Mouse (Mus musculus) kidney, embryonic 16.5 days (tissue): ENCODE results near the gene Bcam. TPM values are rescaled to one million over a fixed set of nuclear protein-coding genes. Genes with fewer than 3 reads are reported as not detected.
A peak's percentile ranks its signal among the peaks of the same experiment; 100 is the strongest.

Source experiments
- ATAC-seq: fragments of 200-750 bp; cut with Nextera tagmentation; 2 replicates; pipeline ENCODE4 v1.8.0; 2017; ENCODE audit warnings: moderate TSS enrichment; ENCODE audit not compliant: low FRiP score, low TSS enrichment
- H3K27ac ChIP-seq: fragments of 300-500 bp; sonication (generic); 2 replicates; pipeline ENCODE4 v1.5.1; 2014; ENCODE audit warnings: low read length
- H3K27me3 ChIP-seq: fragments of 300-500 bp; sonication (generic); 2 replicates; pipeline ENCODE4 v1.6.1; 2014; ENCODE audit warnings: low read length, control low read depth, mixed read lengths; ENCODE audit not compliant: insufficient read depth
- H3K36me3 ChIP-seq: fragments of 300-500 bp; sonication (generic); 2 replicates; pipeline ENCODE4 v1.6.1; 2014; ENCODE audit warnings: low read length, control low read depth, mixed read lengths; ENCODE audit not compliant: insufficient read depth
- H3K4me1 ChIP-seq: fragments of 300-500 bp; sonication (generic); 2 replicates; pipeline ENCODE4 v1.6.1; 2014; ENCODE audit warnings: low read length, control low read depth, mixed read lengths; ENCODE audit not compliant: insufficient read depth
- H3K4me2 ChIP-seq: fragments of 300-500 bp; sonication (generic); replicated peaks from 2 replicates; pipeline ENCODE4 v1.6.1; 2014; ENCODE audit warnings: low read depth, low read length
- H3K4me3 ChIP-seq: fragments of 300-500 bp; sonication (generic); 2 replicates; pipeline ENCODE4 v1.5.1; 2014; ENCODE audit warnings: mild to moderate bottlenecking, low read length
- H3K9ac ChIP-seq: fragments of 300-500 bp; sonication (generic); replicated peaks from 2 replicates; pipeline ENCODE4 v1.6.1; 2014; ENCODE audit warnings: low read length
- H3K9me3 ChIP-seq: fragments of 300-500 bp; sonication (generic); 2 replicates; pipeline ENCODE4 v1.6.1; 2016; ENCODE audit warnings: low read length, control low read depth
- WGBS: fragments of 180-500 bp; shearing (Covaris S2); extraction: QIAGEN DNeasy Blood & Tissue Kit; methylation state at CpG from one replicate; pipeline ENCODE4 v1.1.7; 2014; 5-methylcytosine and 5-hydroxymethylcytosine counted together
- polyA plus RNA-seq: library from polyadenylated mRNA; unstranded; fragments of >200 nt; fragmentation: Nextera tagmentation; extraction: Ambion mirVana; gene quantifications from 2 replicates; pipeline ENCODE4 v1.2.1, GENCODE M21; 2015

Gene Bcam
- polyA plus RNA-seq, 1 experiment from 2014 or later: 309 TPM

GRCm38 (mm10) chr7:19771682-19772081, 866 bp upstream of the Bcam start:
- no peaks in the 10 kb centered on the region for H3K9me3 ChIP-seq
- H3K27me3 ChIP-seq: no peaks in the 10 kb centered on the region
- H3K4me3 ChIP-seq: no peak overlapping the region; the same call in 1 of the 2 replicates
- ATAC-seq: no peak
- H3K36me3 ChIP-seq: peaks cover 8% of the 10 kb centered on the region; the same call in 1 of the 2 replicates
- H3K9ac ChIP-seq: peak overlapping the region; percentile 33; the same call in 1 of the 2 replicates
- peak overlapping the region; percentile 78 for H3K27ac ChIP-seq
- peak overlapping the region; percentile 92 for H3K4me2 ChIP-seq
- peaks cover 39% of the 10 kb centered on the region for H3K4me1 ChIP-seq
- 49% methylated on average over 4 of the region's 4 CpGs for WGBS

DNA sequence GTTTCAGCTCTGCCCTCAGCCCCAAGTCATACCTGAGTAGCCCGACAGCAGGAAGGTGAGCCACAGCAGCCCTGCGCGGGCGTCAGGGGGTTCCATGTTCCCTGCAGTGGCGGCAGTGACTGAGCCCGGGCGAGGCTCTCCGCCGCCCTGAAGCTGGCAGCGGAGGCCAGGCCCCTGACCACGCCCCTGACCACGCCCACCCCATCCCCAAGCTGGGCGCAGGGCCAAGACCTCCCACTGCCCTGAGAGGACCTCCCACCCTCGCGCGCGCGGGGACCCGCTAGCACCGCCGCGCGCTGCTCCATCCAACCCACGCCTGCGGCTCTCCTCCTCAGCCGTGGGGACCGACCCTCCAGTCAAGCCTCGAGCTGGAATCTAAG, 451 bp downstream of the Bcam start:
- H3K27me3 ChIP-seq: no peaks in the 10 kb centered on the region
- peak overlapping the region; percentile 76 for H3K4me3 ChIP-seq
- peak overlapping the region; percentile 92 for H3K4me2 ChIP-seq
- under 1% methylated on average over 28 of the region's 28 CpGs for WGBS
- no peaks in the 10 kb centered on the region for H3K9me3 ChIP-seq
- ATAC-seq: peak; percentile 69
- peak overlapping the region; percentile 90 for H3K9ac ChIP-seq
- H3K4me1 ChIP-seq: peaks cover 39% of the 10 kb centered on the region
- H3K36me3 ChIP-seq: peaks cover 19% of the 10 kb centered on the region
- H3K27ac ChIP-seq: peak overlapping the region; percentile 96

- Histone ChIP-seq H3K4me1 (peaks cover 39% of the 10 kb centered on the region), H3K9ac (peak overlapping the region; percentile 90), H3K4me3 (peak overlapping the region; percentile 76), H3K27me3 (no peaks in the 10 kb centered on the region), H3K9me3 (no peaks in the 10 kb centered on the region), H3K4me2 (peak overlapping the region; percentile 92), H3K36me3 (peaks cover 24% of the 10 kb centered on the region), H3K27ac (peak overlapping the region; percentile 96)
- ATAC-seq: no peak
- 7% methylated on average over 16 of the region's 16 CpGs for WGBS
Observed at GRCm38 (mm10) chr7:19769434-19770374, 1.1 kb downstream of the Bcam start.

- H3K27me3 ChIP-seq: no peaks in the 10 kb centered on the region
- peak; percentile 37 for ATAC-seq
- 16% methylated on average over 4 of the region's 4 CpGs for WGBS
- peak overlapping the region; percentile 96 for H3K27ac ChIP-seq
- H3K9ac ChIP-seq: peak overlapping the region; percentile 90
- H3K4me2 ChIP-seq: peak overlapping the region; percentile 92
- H3K36me3 ChIP-seq: peaks cover 31% of the 10 kb centered on the region
- no peaks in the 10 kb centered on the region for H3K9me3 ChIP-seq
- peak overlapping the region; percentile 76 for H3K4me3 ChIP-seq
- H3K4me1 ChIP-seq: peaks cover 39% of the 10 kb centered on the region
Observed at GRCm38 (mm10) chr7:19769001-19769400, 1.8 kb downstream of the Bcam start.

- peak; percentile 10 for ATAC-seq
Observed at GRCm38 (mm10) chr7:19768251-19768650, 2.6 kb downstream of the Bcam start.

DNA sequence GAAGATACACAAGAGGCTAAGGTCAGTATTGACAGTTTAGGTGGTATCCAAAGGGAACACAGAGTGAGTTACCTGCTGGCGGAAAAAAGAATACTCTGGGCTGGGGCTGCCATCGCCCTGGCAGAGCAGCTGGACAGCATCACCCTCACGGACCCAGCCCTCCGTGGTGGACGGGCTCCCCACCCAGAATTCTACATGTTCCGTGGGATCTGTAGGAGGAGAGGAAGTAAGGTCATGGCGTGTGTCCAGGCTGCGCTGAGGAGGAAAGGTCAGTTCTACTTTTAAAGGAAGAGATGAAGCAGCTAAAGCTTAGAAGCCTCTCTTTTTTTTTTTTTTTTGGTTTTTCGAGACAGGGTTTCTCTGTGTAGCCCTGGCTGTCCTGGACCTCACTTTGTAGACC, 6.2 kb downstream of the Bcam start:
- Histone ChIP-seq H3K36me3 (peaks cover 51% of the 10 kb centered on the region), H3K4me3 (no peak overlapping the region), H3K4me1 (peaks cover 18% of the 10 kb centered on the region), H3K9ac (no peak overlapping the region), H3K27me3 (no peaks in the 10 kb centered on the region), H3K4me2 (no peak overlapping the region), H3K27ac (no peak overlapping the region), H3K9me3 (no peaks in the 10 kb centered on the region)
- 77% methylated on average over 9 of the region's 9 CpGs for WGBS
- no peak for ATAC-seq

More at GRCm38 (mm10) chr7:19768251-19768650, 2.6 kb downstream of the Bcam start:
- peaks cover 39% of the 10 kb centered on the region for H3K36me3 ChIP-seq
- no peaks in the 10 kb centered on the region for H3K9me3 ChIP-seq
- H3K27me3 ChIP-seq: no peaks in the 10 kb centered on the region
- H3K9ac ChIP-seq: peak overlapping the region; percentile 90
- H3K4me3 ChIP-seq: peak overlapping the region; percentile 76
- peak overlapping the region; percentile 96 for H3K27ac ChIP-seq
- peaks cover 39% of the 10 kb centered on the region for H3K4me1 ChIP-seq
- 31% methylated on average over 14 of the region's 14 CpGs for WGBS
- peak overlapping the region; percentile 92 for H3K4me2 ChIP-seq

GRCm38 (mm10) chr7:19763829-19764477, 6.9 kb downstream of the Bcam start:
- H3K4me1 ChIP-seq: peaks cover 12% of the 10 kb centered on the region
- 63% methylated on average over 13 of the region's 13 CpGs for WGBS
- H3K27me3 ChIP-seq: no peaks in the 10 kb centered on the region
- ATAC-seq: no peak
- peaks cover 53% of the 10 kb centered on the region for H3K36me3 ChIP-seq
- H3K9me3 ChIP-seq: no peaks in the 10 kb centered on the region
- H3K9ac ChIP-seq: no peak overlapping the region
- no peak overlapping the region for H3K4me2 ChIP-seq
- H3K27ac ChIP-seq: no peak overlapping the region
- no peak overlapping the region for H3K4me3 ChIP-seq

DNA sequence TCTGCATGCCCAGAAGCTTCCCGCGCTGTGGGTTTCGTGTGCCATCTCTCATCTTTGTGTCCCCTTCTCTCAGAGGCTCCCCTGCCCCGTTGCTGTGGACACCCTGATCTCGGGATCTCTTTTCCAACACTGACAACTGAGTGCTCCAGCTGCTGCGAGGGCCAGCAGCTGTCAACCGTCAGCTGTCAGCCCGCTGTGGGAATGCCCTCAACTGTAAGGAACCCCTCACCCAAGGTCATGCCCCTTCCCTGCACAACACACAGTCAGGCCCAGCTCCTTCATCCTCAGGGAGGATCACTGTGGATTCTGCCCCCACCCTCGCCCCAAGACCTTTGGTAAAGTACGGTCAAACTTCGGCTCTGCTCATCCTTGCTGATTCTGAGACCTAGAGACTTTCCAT, 8.5 kb downstream of the Bcam start:
- no peak overlapping the region for H3K27ac ChIP-seq
- peaks cover 61% of the 10 kb centered on the region for H3K36me3 ChIP-seq
- no peaks in the 10 kb centered on the region for H3K27me3 ChIP-seq
- peak; percentile 52 for ATAC-seq
- H3K4me2 ChIP-seq: no peak overlapping the region
- H3K4me3 ChIP-seq: no peak overlapping the region
- no peaks in the 10 kb centered on the region for H3K9me3 ChIP-seq
- no peaks in the 10 kb centered on the region for H3K4me1 ChIP-seq
- H3K9ac ChIP-seq: no peak overlapping the region
- 46% methylated on average over 11 of the region's 11 CpGs for WGBS

- H3K4me1 ChIP-seq: peaks cover 14% of the 10 kb centered on the region
- no peaks in the 10 kb centered on the region for H3K27me3 ChIP-seq
- ATAC-seq: no peak
- no peak overlapping the region for H3K9ac ChIP-seq
- no peak overlapping the region for H3K4me2 ChIP-seq
- peaks cover 41% of the 10 kb centered on the region for H3K36me3 ChIP-seq
- no peak overlapping the region for H3K27ac ChIP-seq
- no peaks in the 10 kb centered on the region for H3K9me3 ChIP-seq
- H3K4me3 ChIP-seq: no peak overlapping the region
- 81% methylated on average over 13 of the region's 13 CpGs for WGBS
Observed at GRCm38 (mm10) chr7:19760021-19760420, 10.8 kb downstream of the Bcam start.
